Mouse (Mus musculus): ENCODE measurements around the gene Tas2r143.

Tas2r143 gene

DNA sequence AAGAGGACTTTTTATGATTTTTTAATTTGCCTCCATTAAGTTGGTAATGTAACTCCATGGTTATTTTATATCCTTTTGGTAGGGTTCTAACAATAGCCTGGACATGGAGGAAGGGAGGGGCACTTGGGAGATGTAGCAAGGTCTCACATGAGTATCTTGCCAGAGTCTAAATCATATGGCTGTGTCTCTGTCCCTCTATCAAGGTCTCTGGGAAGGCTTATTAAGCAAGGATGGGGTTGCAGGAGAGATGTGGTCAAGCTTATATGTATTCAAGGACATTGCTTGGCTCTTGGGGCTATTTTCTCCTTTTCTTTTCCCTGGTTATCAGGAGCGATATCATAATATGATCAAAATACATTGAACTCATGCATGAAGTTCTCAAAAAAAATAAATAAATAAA is 1.0 kb upstream of the Tas2r143 start:
- no peak for DNase-seq

GRCm38 (mm10) chr6:42405134-42405533 is 5.1 kb downstream of the Tas2r143 start, which contains the start of gene Tas2r135:
Tas2r135 (plus strand) TSS chr6:42405434.
- no peak for DNase-seq

- no peak for DNase-seq
Observed at GRCm38 (mm10) chr6:42419443-42419842, 19.4 kb downstream of the Tas2r143 start.

DNA sequence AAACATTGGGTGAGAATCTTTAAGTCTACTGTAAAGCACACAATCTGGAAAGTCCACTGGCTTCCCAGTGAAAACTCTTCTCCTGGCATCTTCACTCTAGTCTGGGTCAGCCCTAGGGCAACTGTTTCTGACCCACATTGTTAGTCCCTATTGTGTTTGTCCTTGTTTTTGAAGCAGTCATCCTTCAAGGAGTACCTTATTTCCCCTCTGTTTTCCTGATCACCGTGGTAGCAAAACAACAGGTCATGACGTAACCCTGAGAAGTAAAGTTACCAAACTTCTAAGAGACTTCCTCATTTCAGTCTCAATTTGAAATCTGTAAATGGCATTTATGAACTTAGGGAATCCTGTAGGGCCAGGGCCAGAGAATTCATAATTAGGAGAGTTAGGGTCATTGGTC is 21.4 kb downstream of the Tas2r143 start:
- DNase-seq = no peak

GRCm38 (mm10) chr6:42424472-42424871 is 24.4 kb downstream of the Tas2r143 start:
- DNase-seq = no peak

DNA sequence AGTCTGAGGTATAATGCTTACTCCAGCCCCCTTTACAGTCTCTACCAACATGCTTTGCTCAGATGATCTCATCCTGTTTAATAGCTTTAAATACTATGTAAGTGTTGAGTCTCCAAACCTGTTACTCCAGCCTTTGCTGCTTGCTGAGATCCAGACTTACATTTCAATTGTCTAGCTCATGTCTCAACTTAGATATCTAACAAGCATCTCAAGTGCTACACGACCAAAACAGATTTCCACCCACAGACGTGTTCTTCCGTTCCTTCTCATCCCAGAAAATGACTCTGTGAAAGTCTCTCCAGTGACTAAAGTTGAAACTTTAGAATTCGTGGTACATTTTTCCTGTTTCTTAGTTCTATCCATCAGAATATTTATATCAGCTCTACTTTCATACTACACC is 26.3 kb downstream of the Tas2r143 start:
- peak; percentile 8 for DNase-seq

- DNase-seq = no peak
Observed at GRCm38 (mm10) chr6:42433554-42433953, 33.5 kb downstream of the Tas2r143 start.

DNA sequence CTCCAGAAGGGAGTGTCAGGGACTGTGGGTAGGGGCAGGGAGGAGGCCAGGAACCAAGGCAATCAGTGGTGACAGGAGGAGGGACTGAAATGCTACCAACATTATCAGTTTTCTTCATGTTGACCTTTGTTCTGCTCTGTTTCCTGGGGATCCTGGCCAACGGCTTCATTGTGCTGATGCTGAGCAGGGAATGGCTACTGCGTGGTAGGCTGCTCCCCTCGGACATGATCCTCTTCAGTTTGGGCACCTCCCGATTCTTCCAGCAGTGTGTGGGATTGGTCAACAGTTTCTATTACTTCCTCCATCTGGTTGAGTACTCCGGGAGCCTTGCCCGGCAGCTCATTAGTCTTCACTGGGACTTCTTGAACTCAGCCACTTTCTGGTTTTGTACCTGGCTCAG is 34.4 kb downstream of the Tas2r143 start, which contains the start of gene Tas2r126:
Gene Tas2r126 (plus strand): TSS at position 90 of the 400 bp plus-strand sequence.
- DNase-seq = no peak

- no peak for DNase-seq
Observed at GRCm38 (mm10) chr6:42435490-42435889, 35.5 kb downstream of the Tas2r143 start.

DNA sequence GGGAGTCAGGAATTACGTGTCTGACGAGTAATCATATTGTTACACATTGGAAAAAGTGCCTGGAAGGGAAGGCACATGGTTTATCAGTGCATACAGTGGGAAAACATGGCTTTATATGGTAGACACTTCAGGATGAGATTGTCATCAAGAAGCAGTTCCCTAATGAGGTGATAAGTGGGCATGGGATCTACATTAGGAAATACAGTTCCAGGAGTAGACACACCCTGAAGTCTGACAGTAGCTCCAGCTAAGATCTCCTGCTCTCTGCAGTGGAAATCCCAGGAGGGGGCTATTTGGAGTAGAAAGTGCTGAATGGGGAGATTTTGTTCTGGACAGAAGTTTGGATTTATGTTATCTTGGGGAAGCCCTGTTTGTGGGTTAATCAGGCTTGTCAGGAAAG is 41.4 kb downstream of the Tas2r143 start:
- no peak for DNase-seq

- no peak for DNase-seq
Observed at GRCm38 (mm10) chr6:42444491-42444890, 44.5 kb downstream of the Tas2r143 start.

GRCm38 (mm10) chr6:42447381-42447780 is 47.3 kb downstream of the Tas2r143 start:
- DNase-seq = no peak

Measured in right cerebral cortex, adult 18-20 months (tissue).